Mouse (Mus musculus): ENCODE data around the gene Adal.
"Not testable (repeated sequence)": the region's sequence is repeated elsewhere in the genome, so short reads cannot be mapped to it uniquely, and the experiment has no call there.

The Adal gene
- long read RNA-seq, experiment 1, partial matches to known transcripts: 1 of 7 reads
- long read RNA-seq, experiment 1, other reads (novel, unspliced or antisense): 5 of 7 reads
- long read RNA-seq, experiment 2, partial matches to known transcripts: 1 of 12 reads
- long read RNA-seq, experiment 2, other reads (novel, unspliced or antisense): 9 of 12 reads

DNA sequence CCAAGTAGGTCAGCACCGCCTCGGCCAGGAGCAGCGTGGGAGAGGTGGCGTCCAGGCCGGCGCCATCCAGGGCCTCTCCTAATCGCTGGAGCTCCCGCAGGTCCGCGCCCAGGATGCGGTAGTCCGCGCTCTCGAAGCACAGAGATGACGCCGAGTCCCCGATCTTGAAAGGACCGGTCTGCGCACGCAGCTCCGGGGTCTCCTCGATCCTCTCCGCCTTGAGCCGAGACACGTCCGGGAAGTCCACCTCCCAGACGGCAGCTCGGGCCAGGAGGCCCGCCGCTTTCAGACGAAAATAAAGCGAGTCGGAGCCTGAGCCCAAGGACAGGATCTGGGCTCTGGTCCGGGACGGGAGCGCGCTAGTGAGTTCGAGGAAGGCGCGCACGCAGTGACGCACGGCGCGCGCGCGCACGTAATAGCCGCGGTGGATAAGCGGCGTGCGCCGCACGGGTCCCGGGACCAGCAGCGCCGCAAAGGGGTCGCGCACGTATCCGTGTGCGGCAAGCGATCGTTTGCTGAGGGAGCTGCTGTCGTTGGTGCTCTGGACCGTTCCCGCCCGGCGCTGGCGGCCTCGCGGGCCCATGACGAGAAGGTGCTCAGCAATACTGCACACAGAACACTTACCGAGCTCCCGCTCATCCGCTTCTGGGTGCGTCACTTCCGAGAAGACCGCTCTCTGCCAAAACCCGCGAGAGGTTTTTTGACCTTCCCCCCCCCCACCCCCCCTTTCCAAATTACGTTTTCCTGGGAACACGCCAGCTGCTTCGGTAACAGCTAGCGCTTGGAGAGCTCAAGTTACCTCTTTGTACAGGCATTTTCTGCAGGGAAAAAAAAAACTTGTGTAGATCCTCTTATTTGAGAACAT lies at the start of gene Adal, which contains the start of gene Lcmt2:
Gene Adal, plus strand, starts transcription at position 411 of the 865 bp plus-strand sequence.
Gene Lcmt2, minus strand, starts transcription at position 636 of the 865 bp plus-strand sequence.
- intact Hi-C loops (cut with DNase I): no loop called here

DNA sequence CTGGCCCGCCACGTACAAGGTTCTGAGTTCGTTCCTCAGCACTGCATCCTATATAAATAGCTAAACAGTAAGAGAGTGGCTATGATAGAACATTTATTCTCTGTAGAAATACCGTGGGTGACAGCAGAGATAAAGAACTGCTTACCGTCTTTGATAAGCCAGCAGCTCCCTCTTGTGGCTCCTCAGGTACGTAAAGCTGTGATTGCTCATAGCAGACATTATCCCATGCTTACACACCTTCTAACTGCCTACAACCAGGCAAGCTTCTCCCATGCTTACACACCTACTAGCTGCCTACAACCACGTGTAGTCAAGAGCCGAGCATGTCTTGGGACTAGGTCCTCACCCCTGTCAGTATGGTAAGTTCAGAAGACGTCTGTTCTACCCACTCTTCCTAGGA lies 38.2 kb upstream of the Adal start:
- intact Hi-C loops (cut with DNase I): loop anchor here (1.0 kb wide), 1 partner anchor 61 kb away; no protein-coding TSS in a partner anchor

DNA sequence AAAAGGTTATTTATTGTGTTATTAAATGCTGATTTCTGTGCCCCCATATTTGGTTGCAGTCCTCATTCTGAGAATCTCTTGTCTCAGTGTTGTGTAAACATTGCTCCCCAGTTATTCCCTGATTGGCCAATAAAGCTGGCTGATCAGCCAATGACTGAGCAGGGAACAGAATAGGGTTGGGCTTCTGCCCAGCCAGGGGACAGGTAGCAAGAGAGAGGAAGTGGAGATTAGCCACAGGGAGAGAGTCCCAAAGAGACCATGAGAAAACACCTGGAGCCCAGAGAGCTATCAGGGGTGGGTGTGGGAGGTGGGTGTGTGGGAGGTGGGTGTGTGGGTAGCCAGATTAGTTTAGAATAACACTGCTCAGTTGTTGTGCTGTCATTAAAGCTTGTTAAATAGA lies 34.3 kb upstream of the Adal start:
- intact Hi-C loops (cut with DNase I): no loop called here

DNA sequence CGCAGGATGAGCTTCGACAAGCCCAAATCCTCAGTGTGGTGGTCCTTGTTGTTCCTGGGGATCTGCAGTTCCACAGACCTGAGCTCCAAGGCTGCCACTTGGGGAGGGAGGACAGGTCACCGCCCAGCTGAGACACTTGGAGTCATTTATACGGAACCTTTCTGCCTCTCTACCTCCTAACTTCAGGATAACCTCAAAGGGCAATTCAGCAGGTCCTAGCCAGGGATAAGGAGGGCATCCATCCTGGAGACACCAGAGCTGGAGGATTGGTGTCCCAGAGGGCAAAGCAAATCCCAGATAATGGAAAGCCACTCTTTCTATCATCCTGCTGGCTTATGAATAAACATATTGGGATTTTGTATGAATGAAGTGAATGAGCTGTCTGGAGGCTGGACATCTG lies 30.5 kb upstream of the Adal start, which contains the start of gene Tgm7:
Gene Tgm7, minus strand, starts transcription at position 101 of the 400 bp plus-strand sequence.
- intact Hi-C loops (cut with DNase I): no loop called here

DNA sequence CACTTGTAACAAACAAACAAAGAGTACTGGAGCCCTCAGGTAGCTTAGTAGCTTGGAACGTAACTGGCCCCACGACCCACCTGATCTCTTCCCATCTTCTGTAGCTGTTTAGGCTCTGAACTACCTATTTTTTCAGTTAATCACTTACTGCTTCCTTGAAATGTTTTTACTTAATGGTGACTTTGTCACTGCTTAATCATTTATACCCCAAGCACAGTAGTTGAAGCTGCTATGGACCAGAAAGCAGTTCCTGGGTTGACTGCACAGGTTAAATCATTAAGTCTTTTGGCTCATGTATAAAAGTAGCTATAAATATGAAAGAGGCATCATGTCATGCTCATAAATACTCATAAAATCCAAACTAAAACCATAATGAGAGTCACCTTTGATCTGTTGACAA lies 24.8 kb upstream of the Adal start:
- intact Hi-C loops (cut with DNase I): no loop called here

DNA sequence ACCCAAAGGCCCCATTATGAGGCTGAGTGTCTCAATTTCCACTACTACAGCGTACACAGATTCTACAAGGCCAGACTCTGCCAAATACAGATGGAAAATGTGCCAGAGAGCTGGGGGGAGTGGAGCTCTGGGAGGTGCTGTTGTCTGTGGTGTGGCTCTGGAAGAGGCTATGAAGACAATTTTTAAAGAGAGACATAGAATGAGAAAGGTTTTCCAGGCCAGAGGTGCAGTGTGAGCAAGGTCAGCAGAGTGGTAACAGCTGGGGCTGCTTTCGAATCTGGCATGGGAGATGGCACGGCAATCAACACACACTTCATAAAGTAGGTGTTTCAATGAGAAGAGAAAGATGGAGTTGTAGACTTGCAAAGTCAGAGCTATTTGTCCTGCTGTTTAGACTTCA lies 21.0 kb upstream of the Adal start:
- intact Hi-C loops (cut with DNase I): no loop called here

DNA sequence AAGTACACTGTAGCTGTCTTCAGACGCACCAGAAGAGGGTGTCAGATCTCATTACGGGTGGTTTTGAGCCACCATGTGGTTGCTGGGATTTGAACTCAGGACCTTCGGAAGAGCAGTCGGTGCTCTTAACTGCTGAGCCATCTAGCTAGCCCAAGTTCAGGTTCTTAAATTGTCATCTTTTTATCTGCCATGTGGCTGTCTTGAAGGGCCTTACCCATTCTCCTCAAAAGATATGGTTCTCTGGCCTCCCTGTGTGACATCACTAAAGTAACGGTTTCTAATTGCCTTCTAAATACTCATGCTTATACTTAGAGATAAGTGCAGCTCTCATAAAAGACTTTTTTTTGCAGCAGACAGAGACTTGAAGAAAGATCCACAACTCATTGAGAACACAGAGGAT lies 13.9 kb upstream of the Adal start:
- intact Hi-C loops (cut with DNase I): not testable (repeated sequence)

DNA sequence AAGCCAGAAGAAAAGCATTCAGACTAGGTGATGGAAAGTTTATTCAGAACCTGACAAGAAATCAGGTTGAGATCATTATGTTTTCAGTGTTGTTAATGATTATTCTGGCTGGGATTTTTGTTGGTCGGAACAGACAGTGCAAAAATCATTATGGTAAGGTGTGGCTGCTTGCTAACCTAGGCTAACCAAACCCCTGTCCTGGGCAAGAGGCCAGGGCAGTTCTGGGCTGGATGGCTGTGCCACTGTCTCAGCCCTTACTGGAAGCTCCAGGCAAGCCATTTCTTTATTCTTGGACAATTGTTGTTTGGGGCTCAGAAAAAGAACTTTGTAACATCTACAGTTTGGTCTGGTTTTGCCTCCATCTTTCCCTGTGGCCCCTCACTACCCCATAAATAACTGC lies 12.7 kb upstream of the Adal start:
- intact Hi-C loops (cut with DNase I): no loop called here

DNA sequence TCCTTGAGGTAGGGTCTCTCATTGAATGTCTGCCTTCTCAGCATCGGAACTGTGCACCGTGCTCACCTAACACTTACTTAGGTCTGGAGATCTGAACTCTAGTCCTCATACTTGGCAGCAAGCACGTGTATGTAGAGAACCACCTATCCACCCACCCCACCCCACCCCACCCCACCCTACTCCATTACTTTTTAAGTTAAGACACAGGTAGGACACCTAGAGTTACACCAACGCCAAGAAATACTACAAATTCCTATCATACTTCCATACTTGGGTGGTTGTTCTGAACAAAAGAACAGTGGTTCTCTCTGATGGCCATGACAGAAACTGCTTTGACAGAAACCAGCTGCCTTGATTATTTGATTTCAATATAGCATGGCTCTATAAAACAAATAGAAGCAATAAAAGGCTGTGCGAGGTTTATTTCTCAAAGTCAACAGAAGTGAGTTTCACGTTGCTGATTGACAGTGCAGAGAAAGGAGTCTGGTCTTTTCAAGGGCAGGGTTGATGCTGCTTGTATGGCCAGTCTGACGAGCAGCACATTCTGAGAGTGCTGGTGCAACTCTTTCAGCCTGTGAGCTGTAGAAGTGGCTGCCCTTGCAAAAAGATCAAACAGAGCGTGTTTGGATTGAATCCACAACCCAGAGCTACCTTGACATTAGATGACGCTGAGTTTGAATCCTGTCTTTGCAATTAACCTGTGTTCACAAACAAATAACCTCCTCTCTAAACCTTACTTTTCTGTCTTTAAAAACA lies 11.2 kb upstream of the Adal start:
- intact Hi-C loops (cut with DNase I): no loop called here

DNA sequence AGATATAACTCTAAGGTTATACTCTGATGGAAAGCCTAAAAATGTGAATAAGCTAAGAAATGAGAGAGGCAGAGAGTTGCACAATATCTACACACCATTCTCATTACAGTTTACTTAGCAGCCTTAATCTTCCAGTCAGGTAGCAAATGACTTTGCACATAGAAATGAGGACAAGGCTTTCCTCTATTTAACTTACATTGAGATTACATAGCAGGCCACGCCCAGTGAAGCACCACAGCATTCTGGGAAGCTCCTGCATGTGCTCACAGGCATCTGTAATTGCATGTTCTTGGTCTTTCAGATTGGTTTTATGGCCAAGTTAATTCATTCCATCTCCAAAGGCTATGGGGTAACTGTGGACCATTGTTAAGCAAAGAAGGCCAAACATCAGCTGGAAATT lies 7.4 kb upstream of the Adal start:
- intact Hi-C loops (cut with DNase I): no loop called here

DNA sequence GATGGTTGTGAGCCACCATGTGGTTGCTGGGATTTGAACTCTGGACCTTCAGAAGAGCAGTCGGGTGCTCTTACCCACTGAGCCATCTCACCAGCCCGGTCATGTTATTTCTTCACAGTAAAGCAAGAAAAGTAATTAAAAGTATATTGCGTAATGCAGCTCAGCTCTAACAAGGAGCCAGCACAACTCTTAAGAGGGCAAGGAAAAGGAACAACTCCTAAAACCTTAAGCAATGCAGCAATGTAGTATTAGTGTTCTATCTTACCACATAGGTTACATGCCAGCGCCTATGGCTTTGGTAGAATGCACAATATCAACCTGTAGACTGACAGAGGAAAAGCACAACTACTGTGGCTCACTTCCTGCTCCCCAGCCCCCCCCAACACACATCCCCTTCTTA lies 2.9 kb upstream of the Adal start:
- intact Hi-C loops (cut with DNase I): no loop called here

DNA sequence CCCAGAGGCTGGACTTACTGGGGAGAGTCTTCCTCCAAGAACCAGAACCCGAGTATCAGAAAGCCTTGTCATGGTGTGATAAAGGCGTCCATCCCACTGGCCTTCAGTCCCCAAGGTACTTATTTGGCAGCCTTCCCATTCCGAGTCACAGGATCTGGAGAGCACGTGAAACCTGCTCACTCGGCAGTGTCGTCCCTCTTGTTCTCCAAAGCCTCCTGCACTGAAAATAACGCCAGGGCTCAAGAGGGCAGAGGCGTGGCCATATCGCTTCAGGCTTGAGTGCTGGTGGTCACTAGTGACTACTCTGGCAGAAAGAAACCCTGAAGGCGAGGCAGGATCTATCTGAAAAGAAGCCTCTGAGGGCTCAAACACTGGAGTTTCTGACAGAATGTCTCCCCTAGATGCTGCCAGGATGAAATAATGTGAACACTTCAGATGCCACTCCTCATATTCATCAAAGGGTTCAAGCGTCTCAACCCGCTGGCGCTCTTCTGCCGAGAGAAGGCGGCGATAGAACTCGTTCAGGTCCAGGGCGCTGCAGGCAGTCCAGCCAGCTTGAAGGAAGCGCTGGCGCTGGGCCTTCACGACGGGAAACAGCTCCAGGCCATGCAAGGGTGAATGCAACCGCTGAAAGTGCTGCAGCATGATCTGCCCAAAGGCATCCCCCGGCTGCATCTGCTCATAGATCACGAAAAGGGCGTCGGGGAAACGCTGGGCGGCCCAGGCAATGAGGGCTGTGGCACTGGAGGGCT lies 786 bp upstream of the Adal start:
- intact Hi-C loops (cut with DNase I): no loop called here

DNA sequence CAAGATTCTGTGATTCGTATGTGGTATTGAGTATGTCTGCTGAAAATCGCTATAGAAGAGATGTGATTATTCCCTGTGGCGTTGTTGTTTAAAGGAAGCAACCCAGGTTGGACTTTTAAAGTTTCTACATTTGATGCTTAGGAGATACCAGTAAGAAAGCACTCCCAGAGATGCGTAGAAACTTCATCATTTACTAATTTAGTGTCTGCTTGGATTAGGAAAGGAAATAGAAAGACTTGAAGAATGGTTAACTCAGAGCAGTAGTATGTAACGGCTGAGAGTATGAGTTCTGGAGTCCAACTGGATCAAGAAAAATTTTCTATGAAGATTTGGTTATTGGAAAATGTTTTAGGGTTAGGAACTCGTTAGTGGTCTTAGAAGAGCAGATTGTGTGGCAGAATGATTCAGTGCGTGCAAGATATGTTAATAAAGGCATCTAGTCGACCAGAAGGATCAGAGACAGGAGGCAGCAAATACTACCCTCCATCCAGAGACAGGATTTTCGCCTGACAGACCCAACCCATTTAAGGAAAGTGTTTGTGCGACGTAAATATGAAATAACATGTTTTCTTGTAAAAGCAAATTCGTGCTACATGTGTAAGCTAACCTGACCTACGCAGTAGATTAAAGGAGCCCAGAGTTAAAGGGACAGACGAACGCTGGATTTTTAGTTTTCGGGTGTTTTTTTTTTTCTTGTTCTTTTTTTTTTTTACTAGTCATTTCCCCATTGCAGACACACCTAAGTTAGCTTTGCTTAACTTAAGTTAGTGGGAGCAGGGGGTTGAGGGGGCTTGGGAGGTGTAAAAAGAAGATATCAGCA lies 1.2 kb downstream of the Adal start:
- intact Hi-C loops (cut with DNase I): no loop called here

DNA sequence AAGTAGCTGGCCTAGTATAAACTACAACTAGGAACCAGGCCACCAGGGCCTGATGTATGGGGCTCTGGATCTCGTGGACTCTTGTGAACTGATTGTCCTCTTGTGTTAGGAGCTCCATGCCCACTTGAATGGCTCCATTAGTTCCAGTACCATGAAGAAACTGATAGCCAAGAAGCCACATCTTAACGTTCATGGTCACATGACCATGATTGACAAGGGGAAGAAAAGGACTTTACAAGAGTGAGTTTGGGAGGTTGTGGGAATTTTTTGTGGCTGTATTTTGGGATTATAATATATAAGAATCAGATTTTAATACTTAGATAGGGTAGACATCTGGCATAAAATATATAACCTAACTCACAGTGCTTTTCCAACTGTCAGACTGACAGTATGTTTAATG lies 2.2 kb downstream of the Adal start:
- intact Hi-C loops (cut with DNase I): no loop called here

DNA sequence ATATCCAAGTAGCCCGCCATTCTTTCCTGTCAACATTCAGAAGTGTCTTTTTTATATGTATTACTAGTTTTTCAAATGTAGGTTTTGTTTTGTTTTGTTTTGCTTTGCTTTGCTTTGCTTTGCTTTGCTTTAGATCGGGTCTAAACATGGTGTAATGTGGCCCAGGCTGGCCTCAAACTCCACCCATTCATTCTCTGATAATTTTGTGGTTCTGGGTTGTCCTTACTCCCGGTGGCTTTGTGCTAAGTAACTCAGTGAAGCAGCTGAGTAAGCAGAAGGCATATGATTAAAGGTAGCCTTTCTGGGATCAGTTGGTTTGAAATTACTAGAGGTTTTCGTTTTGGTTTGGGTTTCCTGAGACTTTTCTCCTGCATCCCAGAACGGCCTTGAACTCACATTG lies 9.5 kb downstream of the Adal start:
- intact Hi-C loops (cut with DNase I): no loop called here

DNA sequence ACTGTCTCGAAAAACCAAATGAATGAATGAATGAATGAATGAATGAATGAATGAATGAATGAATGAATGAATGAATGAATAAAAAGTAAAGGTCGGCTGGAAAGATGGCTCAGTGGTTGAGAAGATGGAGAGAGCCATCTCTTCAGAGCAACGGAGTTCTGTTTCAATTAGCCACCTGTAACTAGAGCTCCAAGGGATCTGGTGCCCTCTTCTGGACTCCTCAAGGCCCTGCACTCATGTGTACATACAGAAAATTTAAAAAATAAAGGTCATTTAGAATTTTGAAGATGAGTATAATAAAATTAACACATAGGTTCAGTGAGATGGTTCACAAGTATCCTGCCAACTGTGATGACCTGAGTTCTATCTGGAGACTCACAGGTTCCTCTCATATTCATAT lies 12.9 kb downstream of the Adal start:
- intact Hi-C loops (cut with DNase I): no loop called here

DNA sequence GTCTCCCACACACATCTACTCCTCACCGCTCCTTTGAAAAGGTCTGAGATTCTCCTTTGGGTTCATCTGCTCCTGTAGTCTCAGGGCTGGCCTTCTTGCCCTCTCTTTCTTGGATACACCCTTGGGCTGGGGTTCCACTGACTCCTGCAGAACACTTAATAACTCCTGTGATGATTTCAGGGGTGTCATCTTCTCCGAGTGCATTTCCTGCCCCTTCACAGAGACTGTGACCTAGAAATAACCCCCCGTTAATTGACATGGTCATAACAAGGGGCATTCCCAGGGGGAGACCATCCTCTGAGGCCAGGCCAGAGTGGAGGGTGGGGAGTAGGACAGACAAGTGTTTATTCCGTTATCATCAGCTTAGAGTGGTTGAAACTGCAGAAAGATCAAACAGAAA lies 28.9 kb downstream of the Adal start:
- intact Hi-C loops (cut with DNase I): no loop called here

DNA sequence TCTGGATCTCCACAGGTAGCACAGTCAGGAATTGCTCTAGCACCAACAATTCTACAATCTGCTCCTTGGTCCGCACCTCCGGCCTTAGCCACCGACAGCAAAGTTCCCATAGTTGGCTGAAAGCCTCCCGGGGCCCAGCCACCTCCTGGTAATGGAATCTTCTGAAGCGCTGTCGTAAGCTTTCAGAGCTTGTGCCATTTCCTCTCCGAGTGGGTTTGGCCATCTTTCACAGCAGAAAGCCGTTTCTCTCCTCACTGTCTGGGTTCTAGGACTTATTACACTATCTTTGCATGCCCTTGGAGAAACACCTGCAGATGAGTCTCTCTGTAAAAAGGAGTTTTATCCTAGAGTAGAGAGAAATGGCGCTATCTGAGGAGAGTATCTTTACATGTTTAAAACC lies 29.7 kb downstream of the Adal start:
- intact Hi-C loops (cut with DNase I): no loop called here

DNA sequence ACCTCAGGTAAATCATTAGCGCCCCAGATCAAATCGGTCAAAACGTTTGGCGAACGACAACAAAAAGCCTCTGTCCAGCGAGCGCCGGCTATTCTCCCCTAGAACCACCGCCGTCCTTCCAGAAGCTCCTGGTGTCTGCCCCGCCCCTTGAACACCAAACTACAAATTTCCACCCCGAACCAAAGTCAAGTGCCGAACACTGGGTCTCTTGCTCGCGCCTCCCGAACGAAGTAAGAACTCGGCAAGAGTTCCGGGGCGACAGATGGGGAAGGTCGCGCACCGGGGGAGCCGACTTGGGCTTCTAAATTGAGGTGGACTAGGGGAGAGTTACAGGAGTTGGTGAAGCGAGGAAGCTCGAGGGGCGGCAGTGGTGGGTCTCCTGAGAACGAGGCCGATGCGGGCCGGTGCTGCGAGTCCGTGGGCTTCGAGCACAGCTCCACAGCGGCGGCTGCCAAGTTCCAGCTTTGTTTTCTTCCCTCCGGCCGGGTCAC lies 30.3 kb downstream of the Adal start, which contains the start of gene Tubgcp4:
Gene Tubgcp4, plus strand, starts transcription at position 174 of the 491 bp plus-strand sequence.
- intact Hi-C loops (cut with DNase I): no loop called here

All from adrenal gland (tissue).